Mouse (Mus musculus) kidney, adult 2 months (tissue): ENCODE measurements around the gene Zfp422. TPM values are rescaled to one million over a fixed set of nuclear protein-coding genes. Genes with fewer than 3 reads are reported as not detected.

Source experiments
- DNase-seq: peaks from one replicate; pipeline ENCODE4 v3.0.0; 2021
- H3K27ac ChIP-seq: fragments of 200-500 bp; 2 replicates; pipeline ENCODE4 v1.5.1; 2012; ENCODE audit warnings: low read depth, low read length, control low read depth, inconsistent platforms; ENCODE audit not compliant: insufficient read depth
- H3K27me3 ChIP-seq: fragments of 200-500 bp; replicated peaks from 2 replicates; pipeline ENCODE4 v1.6.1; 2012; ENCODE audit warnings: mild to moderate bottlenecking, moderate library complexity, low read length, inconsistent platforms; ENCODE audit not compliant: control insufficient read depth, insufficient read depth
- H3K36me3 ChIP-seq: fragments of 200-500 bp; 2 replicates; pipeline ENCODE4 v1.6.1; 2012; ENCODE audit warnings: mild to moderate bottlenecking, moderate library complexity, low read length, inconsistent platforms; ENCODE audit not compliant: control insufficient read depth, insufficient read depth
- H3K4me1 ChIP-seq: fragments of 200-500 bp; 2 replicates; pipeline ENCODE4 v1.6.1; 2011; ENCODE audit warnings: low read length; ENCODE audit not compliant: control insufficient read depth, insufficient read depth
- H3K4me3 ChIP-seq: fragments of 200-500 bp; 2 replicates; pipeline ENCODE4 v1.5.1; 2011; ENCODE audit warnings: mild to moderate bottlenecking, low read depth, low read length, control low read depth; ENCODE audit not compliant: insufficient read depth
- CTCF ChIP-seq: fragments of 200-500 bp; conservative IDR thresholded peaks from 2 replicates; pipeline ENCODE4 v1.5.1; 2011; ENCODE audit warnings: low read depth, mild to moderate bottlenecking, control low read depth, low read length, moderate library complexity, mixed read lengths; ENCODE audit not compliant: insufficient read depth, insufficient read length
- POLR2A ChIP-seq: fragments of 200-500 bp; IDR thresholded peaks from one replicate; pipeline ENCODE4 v1.6.1; 2011; ENCODE audit warnings: low read depth, low read length, control low read depth
- WGBS: fragments of 180-500 bp; shearing (Covaris S2); methylation state at CpG from one replicate; pipeline ENCODE4 v1.1.7; 2018; 5-methylcytosine and 5-hydroxymethylcytosine counted together
- polyA plus RNA-seq: library from polyadenylated mRNA; depleted of rRNA; stranded (reverse); fragments of >200 nt; gene quantifications from 2 replicates; pipeline ENCODE4 v1.2.3, GENCODE M21; 2012

The Zfp422 gene
- polyA plus RNA-seq, 1 experiment = 22.0 TPM

DNA sequence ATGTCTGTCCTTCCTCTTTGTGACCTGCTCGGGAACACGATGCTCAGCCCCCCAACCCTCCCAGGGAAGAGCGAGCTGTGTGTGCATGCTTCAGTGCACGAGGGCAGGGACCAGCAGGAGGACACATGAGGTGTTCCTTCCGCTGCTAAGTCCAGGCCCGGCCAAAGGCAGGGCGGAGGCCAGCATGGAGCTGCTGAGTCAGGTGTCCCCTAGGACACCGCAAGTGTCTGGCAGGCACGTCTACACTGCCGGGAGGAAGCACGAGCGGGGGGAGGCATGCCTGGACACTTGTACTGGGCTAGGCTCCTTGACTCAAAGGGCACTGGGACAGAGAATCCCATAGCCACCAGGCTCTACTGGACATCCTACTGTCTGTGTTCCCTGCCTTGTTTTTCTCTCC lies 19.0 kb upstream of the Zfp422 start:
- H3K36me3 ChIP-seq = no peaks in the 10 kb centered on the region
- no peak overlapping the region for H3K27ac ChIP-seq
- H3K4me3 ChIP-seq = no peak overlapping the region
- WGBS = 28% methylated on average over 12 of the region's 12 CpGs
- TF ChIP-seq CTCF = no peak
- no peak for TF ChIP-seq POLR2A
- peaks cover 5% of the 10 kb centered on the region for H3K4me1 ChIP-seq
- peak; percentile 91 for DNase-seq
- H3K27me3 ChIP-seq = no peaks in the 10 kb centered on the region

DNA sequence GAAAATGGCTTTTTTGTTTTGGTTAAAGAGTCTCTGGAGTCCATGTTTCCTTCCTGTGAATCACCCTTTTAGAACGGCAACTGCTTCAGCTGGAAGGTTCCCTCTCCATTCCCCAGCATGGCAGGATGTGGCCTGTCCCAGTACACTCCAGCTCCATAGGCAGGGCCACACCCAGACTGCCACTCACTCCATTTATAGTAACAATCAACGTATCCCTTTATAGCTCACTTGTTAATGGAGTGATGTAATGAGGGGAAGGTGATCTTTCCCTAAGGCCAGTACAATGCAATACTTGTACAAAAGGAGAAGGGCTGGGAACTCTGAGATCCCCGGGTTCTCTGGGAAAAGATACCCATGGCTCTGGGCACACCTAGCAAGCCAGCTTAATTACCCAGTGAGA lies 15.5 kb upstream of the Zfp422 start:
- DNase-seq = peak; percentile 30
- 64% methylated on average over 3 of the region's 3 CpGs for WGBS
- H3K36me3 ChIP-seq = no peaks in the 10 kb centered on the region
- no peaks in the 10 kb centered on the region; the same call in 1 of the 2 replicates for H3K4me1 ChIP-seq
- H3K27me3 ChIP-seq = no peaks in the 10 kb centered on the region
- TF ChIP-seq CTCF (no peak), POLR2A (no peak)
- no peak overlapping the region for H3K4me3 ChIP-seq
- no peak overlapping the region for H3K27ac ChIP-seq

DNA sequence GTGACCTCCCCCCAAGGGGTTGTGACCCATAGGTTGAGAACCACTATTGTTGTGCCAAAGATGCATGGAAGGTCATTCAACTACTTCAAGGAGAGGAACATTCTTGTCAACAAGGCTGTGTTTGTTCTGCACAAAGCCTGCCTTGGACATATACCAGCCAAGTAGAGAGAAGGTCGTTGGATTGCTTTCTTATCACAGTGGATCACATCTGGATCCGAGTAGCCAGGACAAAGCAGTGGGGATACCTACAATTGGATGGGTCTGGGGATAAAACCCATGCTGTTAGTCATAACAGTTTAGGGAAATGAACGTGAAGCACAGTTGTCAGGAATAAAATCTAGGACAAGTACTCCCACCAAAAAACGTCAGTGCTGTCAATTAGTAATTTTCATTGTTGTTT lies 15.1 kb upstream of the Zfp422 start:
- TF ChIP-seq POLR2A (no peak), CTCF (no peak)
- WGBS = 75% methylated on average over 4 of the region's 4 CpGs
- no peaks in the 10 kb centered on the region for H3K36me3 ChIP-seq
- no peak overlapping the region for H3K4me3 ChIP-seq
- H3K27me3 ChIP-seq = no peaks in the 10 kb centered on the region
- DNase-seq = no peak
- no peaks in the 10 kb centered on the region; the same call in 1 of the 2 replicates for H3K4me1 ChIP-seq
- peak overlapping the region; percentile 18; the same call in 1 of the 2 replicates for H3K27ac ChIP-seq

DNA sequence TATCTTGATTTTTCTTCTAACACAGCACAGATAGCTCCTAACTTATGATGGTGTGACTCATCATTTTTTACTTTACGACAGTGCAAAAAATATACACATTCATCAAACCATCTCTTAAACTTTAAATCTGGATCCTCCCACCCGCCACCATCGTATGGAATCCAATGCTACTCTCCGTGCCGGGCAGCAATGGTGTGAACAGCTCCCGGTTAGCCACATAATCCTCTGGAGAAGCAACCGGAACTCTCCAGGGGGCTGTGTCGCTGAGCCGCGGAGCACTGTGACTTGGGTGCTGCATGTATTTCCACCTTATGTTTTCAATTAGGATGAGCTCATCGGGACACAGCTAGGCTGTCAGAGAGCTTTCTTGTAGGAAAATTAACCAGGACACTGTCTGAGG lies 14.1 kb upstream of the Zfp422 start:
- DNase-seq = no peak
- no peaks in the 10 kb centered on the region for H3K27me3 ChIP-seq
- TF ChIP-seq POLR2A = no peak
- TF ChIP-seq CTCF = no peak
- WGBS = 76% methylated on average over 11 of the region's 11 CpGs
- no peak overlapping the region for H3K4me3 ChIP-seq
- H3K4me1 ChIP-seq = no peaks in the 10 kb centered on the region
- H3K36me3 ChIP-seq = no peaks in the 10 kb centered on the region
- no peak overlapping the region for H3K27ac ChIP-seq

DNA sequence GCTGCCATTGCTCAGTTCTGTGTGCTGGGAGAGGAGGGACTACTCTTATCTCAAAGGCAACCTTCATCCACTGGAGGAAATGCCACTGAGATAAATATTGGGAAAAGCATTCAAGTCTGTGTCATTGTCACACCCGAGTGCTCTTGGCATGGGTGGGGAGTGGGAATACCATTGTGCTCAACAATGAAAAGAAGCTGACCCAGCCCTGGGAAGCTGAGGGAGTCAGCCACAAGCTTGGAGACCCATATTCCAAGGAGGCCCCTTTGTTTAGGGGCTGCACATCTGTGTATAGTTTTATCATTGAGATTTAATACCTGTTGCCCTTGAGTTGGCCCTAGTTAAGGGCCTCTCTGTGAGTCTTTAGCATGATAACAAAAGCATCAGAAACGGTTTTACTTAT lies 10.9 kb upstream of the Zfp422 start:
- 68% methylated on average over 2 of the region's 2 CpGs for WGBS
- TF ChIP-seq CTCF = no peak
- no peak for TF ChIP-seq POLR2A
- no peak overlapping the region for H3K4me3 ChIP-seq
- H3K27me3 ChIP-seq = no peaks in the 10 kb centered on the region
- H3K4me1 ChIP-seq = peaks cover 21% of the 10 kb centered on the region
- no peak overlapping the region for H3K27ac ChIP-seq
- DNase-seq = peak; percentile 26
- H3K36me3 ChIP-seq = no peaks in the 10 kb centered on the region

DNA sequence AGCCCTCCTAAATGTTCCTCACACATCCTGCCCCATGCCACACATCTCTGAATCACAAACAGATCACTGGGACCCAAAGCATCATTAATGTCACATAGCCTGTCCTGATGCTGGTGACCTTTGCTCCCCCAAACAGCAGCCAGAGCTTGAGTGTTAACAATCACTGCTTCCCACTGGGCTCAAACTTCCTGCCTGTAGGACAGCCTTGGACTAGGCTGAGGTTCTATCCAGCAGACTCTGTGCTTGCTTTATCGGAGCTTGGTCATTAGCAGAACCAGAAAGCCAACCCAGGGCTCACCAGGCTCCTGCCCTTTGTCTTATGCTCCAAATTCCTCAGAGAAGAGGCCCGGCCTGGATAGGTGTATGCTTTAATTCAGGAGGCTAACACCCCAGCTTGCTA lies 10.1 kb upstream of the Zfp422 start:
- Histone ChIP-seq H3K36me3 (no peaks in the 10 kb centered on the region), H3K27me3 (no peaks in the 10 kb centered on the region), H3K4me1 (peaks cover 21% of the 10 kb centered on the region), H3K27ac (no peak overlapping the region), H3K4me3 (no peak overlapping the region)
- DNase-seq = no peak
- whole genome bisulfite sequencing = 71% methylated on average over 2 of the region's 2 CpGs
- TF ChIP-seq POLR2A (no peak), CTCF (no peak)

DNA sequence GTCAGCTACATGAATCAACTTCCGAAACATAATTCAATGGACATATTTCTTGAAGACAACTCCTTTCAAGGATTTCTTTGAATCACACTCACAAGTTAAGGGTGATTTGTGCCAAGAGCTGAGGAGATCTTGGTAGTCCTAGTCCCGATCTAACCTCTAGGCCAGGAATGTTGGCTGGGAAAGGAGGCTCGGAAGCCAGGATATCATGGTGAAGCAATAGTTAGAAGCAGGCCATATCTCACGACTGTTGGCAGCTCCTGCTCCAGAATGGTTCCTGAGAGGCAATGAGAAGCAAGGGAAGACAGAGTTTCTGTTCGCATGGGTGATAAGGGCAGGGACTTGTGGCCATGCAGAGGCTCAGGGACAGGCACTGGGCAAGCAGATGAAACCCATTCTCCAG lies 8.7 kb upstream of the Zfp422 start:
- H3K27me3 ChIP-seq = no peaks in the 10 kb centered on the region
- 86% methylated on average over 5 of the region's 5 CpGs for WGBS
- no peak overlapping the region for H3K27ac ChIP-seq
- H3K36me3 ChIP-seq = no peaks in the 10 kb centered on the region
- H3K4me1 ChIP-seq = peaks cover 21% of the 10 kb centered on the region
- no peak for TF ChIP-seq POLR2A
- TF ChIP-seq CTCF = no peak
- peak; percentile 19 for DNase-seq
- no peak overlapping the region for H3K4me3 ChIP-seq
